Mouse (Mus musculus): ENCODE measurements around the gene Lhfp. TPM values are rescaled to one million over a fixed set of nuclear protein-coding genes. Genes with fewer than 3 reads are reported as not detected.

The Lhfp gene
- polyA plus RNA-seq, 1 experiment from 2014 or later: 34.9 TPM

GRCm38 (mm10) chr3:53046371-53046770, 5.0 kb downstream of the Lhfp start:
- Histone ChIP-seq H3K4me1 (ENCODE audit: control insufficient read depth, insufficient read depth, low read length) (0 out of 2 replicates have a peak, but pooled peaks cover 3% of the 10 kb centered on the region), H3K36me3 (ENCODE audit: control insufficient read depth, insufficient read depth, low read length) (no peaks in the 10 kb centered on the region), H3K9ac (replicated peaks; ENCODE audit: low read depth, low read length) (no peak overlapping the region), H3K9me3 (ENCODE audit: control insufficient read depth, low read length) (no peaks in the 10 kb centered on the region), H3K27ac (ENCODE audit: low read depth, low read length) (no peak overlapping the region), H3K27me3 (ENCODE audit: control insufficient read depth, insufficient read depth, low read length) (no peaks in the 10 kb centered on the region), H3K4me2 (ENCODE audit: low read depth, low read length) (no peak overlapping the region), H3K4me3 (ENCODE audit: low read depth, low read length) (no peak overlapping the region)
- ATAC-seq (ENCODE audit: low read depth): no peak
- 83% methylated on average over 6 of the region's 6 CpGs for WGBS

DNA sequence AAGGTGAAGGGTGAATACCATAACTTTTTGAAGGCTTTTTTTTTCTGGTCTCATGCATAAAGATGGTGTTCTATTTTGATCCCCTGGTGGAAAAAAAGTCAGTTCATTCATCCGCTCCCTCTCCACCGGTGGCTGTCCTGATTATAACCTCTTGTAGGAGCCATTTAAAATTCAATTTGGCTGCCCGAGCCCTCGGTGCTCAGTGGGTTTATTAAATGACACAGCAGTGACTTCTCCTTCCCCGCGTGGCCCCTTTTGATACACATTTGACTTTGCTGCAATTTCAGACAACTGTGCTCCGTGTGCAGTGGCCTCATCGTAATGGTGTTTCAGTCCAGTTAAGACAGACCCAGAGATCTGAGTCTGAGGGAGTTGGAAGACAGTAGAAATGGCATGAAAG, 11.1 kb downstream of the Lhfp start:
- WGBS: 21% methylated on average over 8 of the region's 8 CpGs
- H3K9ac ChIP-seq (replicated peaks; ENCODE audit: low read depth, low read length): no peak overlapping the region
- H3K36me3 ChIP-seq (ENCODE audit: control insufficient read depth, insufficient read depth, low read length): no peaks in the 10 kb centered on the region
- no peaks in the 10 kb centered on the region for H3K27me3 ChIP-seq (ENCODE audit: control insufficient read depth, insufficient read depth, low read length)
- H3K4me2 ChIP-seq (ENCODE audit: low read depth, low read length): no peak overlapping the region
- H3K4me3 ChIP-seq (ENCODE audit: low read depth, low read length): no peak overlapping the region
- no peak overlapping the region for H3K27ac ChIP-seq (ENCODE audit: low read depth, low read length)
- no peaks in the 10 kb centered on the region for H3K9me3 ChIP-seq (ENCODE audit: control insufficient read depth, low read length)
- H3K4me1 ChIP-seq (ENCODE audit: control insufficient read depth, insufficient read depth, low read length): 0 out of 2 replicates have a peak, but pooled peaks cover 3% of the 10 kb centered on the region
- ATAC-seq (ENCODE audit: low read depth): no peak

DNA sequence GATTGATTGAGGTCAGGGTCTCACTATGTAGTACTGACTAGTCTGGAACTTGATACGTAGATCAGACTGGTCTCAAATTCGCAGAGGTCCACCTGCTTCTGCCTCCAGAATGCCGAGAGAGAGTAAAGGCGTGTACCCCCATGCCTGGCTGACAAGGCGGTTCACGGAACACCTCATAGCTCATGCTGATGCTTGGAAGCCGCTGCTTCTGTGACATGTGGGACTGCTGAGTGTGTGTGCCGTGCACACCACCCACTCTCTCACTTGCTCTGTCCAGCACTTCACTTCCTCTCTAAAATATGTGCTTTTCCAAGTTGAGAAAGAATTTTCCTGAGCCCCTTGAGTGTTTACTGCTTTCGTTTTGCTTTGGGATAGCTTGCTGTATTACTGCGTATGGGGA, 15.1 kb downstream of the Lhfp start:
- Histone ChIP-seq H3K9ac (replicated peaks; ENCODE audit: low read depth, low read length) (no peak overlapping the region), H3K4me3 (ENCODE audit: low read depth, low read length) (no peak overlapping the region), H3K9me3 (ENCODE audit: control insufficient read depth, low read length) (no peaks in the 10 kb centered on the region), H3K27ac (ENCODE audit: low read depth, low read length) (no peak overlapping the region), H3K36me3 (ENCODE audit: control insufficient read depth, insufficient read depth, low read length) (no peaks in the 10 kb centered on the region), H3K4me1 (ENCODE audit: control insufficient read depth, insufficient read depth, low read length) (0 out of 2 replicates have a peak, but pooled peaks cover 3% of the 10 kb centered on the region), H3K27me3 (ENCODE audit: control insufficient read depth, insufficient read depth, low read length) (no peaks in the 10 kb centered on the region), H3K4me2 (ENCODE audit: low read depth, low read length) (no peak overlapping the region)
- 92% methylated on average over 10 of the region's 10 CpGs for WGBS
- no peak for ATAC-seq (ENCODE audit: low read depth)

GRCm38 (mm10) chr3:53059959-53060358, 18.6 kb downstream of the Lhfp start:
- Histone ChIP-seq H3K27ac (ENCODE audit: low read depth, low read length) (no peak overlapping the region), H3K9ac (replicated peaks; ENCODE audit: low read depth, low read length) (no peak overlapping the region), H3K4me1 (ENCODE audit: control insufficient read depth, insufficient read depth, low read length) (peaks cover 10% of the 10 kb centered on the region; the same call in 1 of the 2 replicates), H3K4me3 (ENCODE audit: low read depth, low read length) (no peak overlapping the region), H3K27me3 (ENCODE audit: control insufficient read depth, insufficient read depth, low read length) (no peaks in the 10 kb centered on the region), H3K9me3 (ENCODE audit: control insufficient read depth, low read length) (no peaks in the 10 kb centered on the region), H3K36me3 (ENCODE audit: control insufficient read depth, insufficient read depth, low read length) (no peaks in the 10 kb centered on the region), H3K4me2 (ENCODE audit: low read depth, low read length) (no peak overlapping the region)
- ATAC-seq (ENCODE audit: low read depth): no peak
- WGBS: 90% methylated on average over 2 of the region's 2 CpGs

DNA sequence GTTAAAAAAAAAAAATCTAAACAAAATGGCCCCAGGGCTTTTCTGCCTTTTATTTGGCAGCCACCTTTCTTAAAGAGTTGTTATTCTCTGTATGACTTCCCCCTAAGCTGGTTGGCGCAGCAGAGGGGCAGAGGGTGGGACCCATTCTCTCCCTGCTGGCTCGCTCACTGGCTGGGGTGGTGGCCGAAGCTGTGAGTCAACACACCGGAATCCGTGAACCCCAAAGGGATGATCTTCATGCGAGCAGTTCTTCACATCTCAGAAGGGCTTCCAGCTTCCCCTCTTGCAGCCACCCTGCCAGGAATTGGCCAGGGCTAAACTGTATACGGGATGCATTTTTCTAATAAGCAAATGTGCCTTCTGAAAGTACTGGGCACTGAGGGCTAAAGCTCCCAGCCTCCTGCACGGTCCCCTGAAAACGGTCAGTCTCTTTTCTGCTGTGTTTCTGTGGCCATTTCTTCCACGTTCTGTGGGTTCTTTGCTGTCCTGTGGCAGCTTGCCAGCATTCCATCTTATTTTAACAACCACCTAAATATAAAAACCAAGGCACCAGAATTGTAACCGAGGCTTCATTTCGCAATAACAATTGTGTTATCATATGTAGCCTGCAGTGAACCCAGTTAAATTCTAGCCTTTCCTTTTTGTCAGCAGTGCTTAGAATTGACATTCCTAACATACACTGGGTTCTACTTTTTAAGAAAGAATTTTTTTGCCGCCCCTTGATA, 22.3 kb downstream of the Lhfp start:
- Histone ChIP-seq H3K9ac (replicated peaks; ENCODE audit: low read depth, low read length) (no peak overlapping the region), H3K4me2 (ENCODE audit: low read depth, low read length) (no peak overlapping the region), H3K27me3 (ENCODE audit: control insufficient read depth, insufficient read depth, low read length) (no peaks in the 10 kb centered on the region), H3K4me1 (ENCODE audit: control insufficient read depth, insufficient read depth, low read length) (peaks cover 9% of the 10 kb centered on the region; the same call in 1 of the 2 replicates), H3K27ac (ENCODE audit: low read depth, low read length) (no peak overlapping the region), H3K4me3 (ENCODE audit: low read depth, low read length) (no peak overlapping the region), H3K36me3 (ENCODE audit: control insufficient read depth, insufficient read depth, low read length) (no peaks in the 10 kb centered on the region), H3K9me3 (ENCODE audit: control insufficient read depth, low read length) (no peaks in the 10 kb centered on the region)
- ATAC-seq (ENCODE audit: low read depth): no peak
- 57% methylated on average over 13 of the region's 13 CpGs for WGBS

DNA sequence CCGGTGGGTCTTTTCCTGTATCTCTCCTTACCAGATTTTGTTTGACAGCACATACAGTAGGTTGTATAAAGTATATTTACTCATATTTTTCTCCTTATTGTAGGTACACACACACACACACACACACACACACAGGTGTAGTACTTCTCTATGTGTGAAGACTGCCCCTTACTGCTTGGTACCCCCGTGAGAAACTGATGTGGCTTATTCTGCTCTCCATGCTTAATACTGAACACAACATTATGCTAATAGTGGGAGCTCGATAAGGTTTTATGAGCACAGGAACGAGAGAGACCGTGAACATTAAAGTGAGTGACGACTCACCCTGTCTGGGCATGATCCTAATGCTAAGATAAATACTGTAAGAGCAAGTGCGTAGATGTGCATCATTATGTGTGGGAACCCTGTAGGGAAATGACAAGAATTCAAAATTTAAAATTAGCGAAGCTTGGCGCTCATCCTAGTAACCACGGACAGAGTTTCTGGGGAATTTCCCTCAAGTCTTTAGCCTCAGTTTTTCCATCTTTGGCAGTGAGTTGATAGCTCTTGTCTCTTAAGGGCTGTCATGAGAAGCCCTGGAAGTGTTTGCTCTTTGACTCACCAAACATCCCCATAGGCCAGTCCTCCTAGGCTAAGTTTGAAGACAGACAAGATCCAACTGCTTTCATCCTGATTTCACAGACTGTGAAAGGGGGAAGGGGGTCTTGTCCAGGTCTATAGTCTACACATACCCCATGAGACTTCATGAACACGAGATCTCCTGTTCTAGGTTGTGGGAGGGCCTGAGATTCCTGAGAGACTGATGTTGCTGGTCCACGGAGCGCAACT, 24.2 kb downstream of the Lhfp start:
- H3K36me3 ChIP-seq (ENCODE audit: control insufficient read depth, insufficient read depth, low read length): no peaks in the 10 kb centered on the region
- no peak overlapping the region for H3K4me3 ChIP-seq (ENCODE audit: low read depth, low read length)
- peaks cover 9% of the 10 kb centered on the region for H3K4me1 ChIP-seq (ENCODE audit: control insufficient read depth, insufficient read depth, low read length)
- 51% methylated on average over 13 of the region's 13 CpGs for WGBS
- H3K27me3 ChIP-seq (ENCODE audit: control insufficient read depth, insufficient read depth, low read length): no peaks in the 10 kb centered on the region
- ATAC-seq (ENCODE audit: low read depth): peak; percentile 74
- no peak overlapping the region; the same call in 1 of the 2 replicates for H3K4me2 ChIP-seq (ENCODE audit: low read depth, low read length)
- H3K9me3 ChIP-seq (ENCODE audit: control insufficient read depth, low read length): no peaks in the 10 kb centered on the region
- no peak overlapping the region for H3K9ac ChIP-seq (replicated peaks; ENCODE audit: low read depth, low read length)
- peak overlapping the region; percentile 4; the same call in 1 of the 2 replicates for H3K27ac ChIP-seq (ENCODE audit: low read depth, low read length)

DNA sequence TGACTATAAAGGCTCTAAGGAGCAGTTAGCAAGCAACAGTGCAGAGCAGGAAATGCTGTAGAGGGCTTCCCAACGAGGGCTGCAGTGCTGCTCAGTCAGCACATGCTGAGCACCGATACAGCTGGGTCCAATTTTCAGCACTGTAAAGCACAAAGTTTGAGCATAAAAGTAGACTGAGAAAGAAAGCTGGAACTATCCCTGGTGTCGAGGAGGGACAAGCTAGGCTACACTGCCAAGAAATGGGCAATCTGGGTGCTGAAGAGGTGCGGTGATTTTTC, 24.7 kb downstream of the Lhfp start:
- Histone ChIP-seq H3K36me3 (ENCODE audit: control insufficient read depth, insufficient read depth, low read length) (no peaks in the 10 kb centered on the region), H3K27ac (ENCODE audit: low read depth, low read length) (peak overlapping the region; percentile 4; the same call in 1 of the 2 replicates), H3K9me3 (ENCODE audit: control insufficient read depth, low read length) (no peaks in the 10 kb centered on the region), H3K9ac (replicated peaks; ENCODE audit: low read depth, low read length) (no peak overlapping the region), H3K4me3 (ENCODE audit: low read depth, low read length) (no peak overlapping the region), H3K4me1 (ENCODE audit: control insufficient read depth, insufficient read depth, low read length) (peaks cover 9% of the 10 kb centered on the region), H3K4me2 (ENCODE audit: low read depth, low read length) (no peak overlapping the region), H3K27me3 (ENCODE audit: control insufficient read depth, insufficient read depth, low read length) (no peaks in the 10 kb centered on the region)
- 59% methylated on average over 4 of the region's 4 CpGs for WGBS
- 0 out of 2 replicates have a peak, but pooled peaks have one; percentile 15 for ATAC-seq (ENCODE audit: low read depth)

- ATAC-seq (ENCODE audit: low read depth): no peak
- H3K4me3 ChIP-seq (ENCODE audit: low read depth, low read length): no peak overlapping the region
- H3K36me3 ChIP-seq (ENCODE audit: control insufficient read depth, insufficient read depth, low read length): no peaks in the 10 kb centered on the region
- no peak overlapping the region for H3K4me2 ChIP-seq (ENCODE audit: low read depth, low read length)
- H3K9ac ChIP-seq (replicated peaks; ENCODE audit: low read depth, low read length): no peak overlapping the region
- H3K9me3 ChIP-seq (ENCODE audit: control insufficient read depth, low read length): no peaks in the 10 kb centered on the region
- peaks cover 7% of the 10 kb centered on the region for H3K4me1 ChIP-seq (ENCODE audit: control insufficient read depth, insufficient read depth, low read length)
- H3K27me3 ChIP-seq (ENCODE audit: control insufficient read depth, insufficient read depth, low read length): no peaks in the 10 kb centered on the region
- no peak overlapping the region for H3K27ac ChIP-seq (ENCODE audit: low read depth, low read length)
- 94% methylated on average over 5 of the region's 5 CpGs for WGBS
These were observed 27.1 kb downstream of the Lhfp start for GRCm38 (mm10) chr3:53068399-53068798.

DNA sequence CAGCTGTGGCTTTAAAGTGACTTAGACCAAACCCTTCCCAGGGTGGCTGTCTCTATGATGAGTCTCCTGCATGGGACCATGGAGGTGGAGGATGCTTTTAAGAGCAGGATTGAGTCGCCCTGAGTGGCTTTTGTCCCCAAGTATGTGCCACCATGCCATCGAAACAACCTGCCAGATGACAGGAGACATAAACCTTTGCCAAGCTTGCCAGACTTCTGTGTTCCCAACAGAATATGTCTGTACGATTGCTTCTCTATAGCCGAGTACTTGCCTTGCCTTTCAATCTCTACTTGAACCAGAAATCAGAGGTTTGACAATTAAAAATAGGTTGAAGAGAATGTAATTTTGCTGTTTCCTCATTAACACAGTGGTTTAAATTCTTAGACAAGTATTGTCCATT, 32.9 kb downstream of the Lhfp start:
- Histone ChIP-seq H3K4me3 (ENCODE audit: low read depth, low read length) (no peak overlapping the region), H3K9ac (replicated peaks; ENCODE audit: low read depth, low read length) (no peak overlapping the region), H3K27me3 (ENCODE audit: control insufficient read depth, insufficient read depth, low read length) (no peaks in the 10 kb centered on the region), H3K4me1 (ENCODE audit: control insufficient read depth, insufficient read depth, low read length) (no peaks in the 10 kb centered on the region; the same call in 1 of the 2 replicates), H3K36me3 (ENCODE audit: control insufficient read depth, insufficient read depth, low read length) (no peaks in the 10 kb centered on the region), H3K4me2 (ENCODE audit: low read depth, low read length) (no peak overlapping the region), H3K9me3 (ENCODE audit: control insufficient read depth, low read length) (no peaks in the 10 kb centered on the region), H3K27ac (ENCODE audit: low read depth, low read length) (no peak overlapping the region)
- WGBS: 88% methylated on average over 4 of the region's 4 CpGs
- ATAC-seq (ENCODE audit: low read depth): no peak
